Mouse (Mus musculus): Measurements from ENCODE around the gene Vsir. TPM values are rescaled to one million over a fixed set of nuclear protein-coding genes. Genes with fewer than 3 reads are reported as not detected.
A peak's percentile ranks its signal among the peaks of the same experiment; 100 is the strongest.

The Vsir gene
- polyA plus RNA-seq, 1 experiment from 2014 or later = 3.4 TPM

GRCm38 (mm10) chr10:60394936-60395335 lies 48.3 kb downstream of the Vsir start:
- Histone ChIP-seq H3K4me3 (no peak overlapping the region), H3K27me3 (no peaks in the 10 kb centered on the region), H3K27ac (no peak overlapping the region), H3K4me2 (no peak overlapping the region), H3K9me3 (no peaks in the 10 kb centered on the region), H3K4me1 (peaks cover 6% of the 10 kb centered on the region; the same call in 1 of the 2 replicates), H3K9ac (no peak overlapping the region), H3K36me3 (no peaks in the 10 kb centered on the region)
- WGBS = 84% methylated on average over 7 of the region's 7 CpGs
- ATAC-seq (ENCODE audit: insufficient number of reproducible peaks, low FRiP score, low TSS enrichment, low read depth) = no peak

DNA sequence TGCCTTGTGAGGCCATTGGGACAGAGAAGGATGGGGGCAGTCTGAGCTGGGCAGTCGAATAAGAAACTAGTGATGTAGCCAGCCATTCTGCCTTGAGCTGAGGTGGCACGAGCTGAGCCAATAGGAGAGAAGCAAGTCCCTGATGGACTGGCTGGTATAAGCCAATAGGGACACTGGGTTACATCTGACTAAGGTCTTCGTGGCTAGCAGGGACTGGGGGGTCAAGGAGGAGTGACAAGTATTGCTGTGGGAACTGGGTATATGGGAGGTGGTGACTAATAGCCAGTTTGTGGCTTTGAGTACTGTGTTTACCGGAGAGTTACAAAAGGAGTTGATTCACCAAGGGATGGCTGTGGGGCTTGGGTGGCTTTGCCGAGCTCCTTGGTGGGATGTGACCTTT lies 49.0 kb downstream of the Vsir start:
- Histone ChIP-seq H3K4me1 (peaks cover 13% of the 10 kb centered on the region), H3K4me3 (no peak overlapping the region), H3K4me2 (no peak overlapping the region), H3K9me3 (no peaks in the 10 kb centered on the region), H3K9ac (no peak overlapping the region), H3K36me3 (no peaks in the 10 kb centered on the region), H3K27ac (no peak overlapping the region), H3K27me3 (no peaks in the 10 kb centered on the region)
- ATAC-seq (ENCODE audit: insufficient number of reproducible peaks, low FRiP score, low TSS enrichment, low read depth) = no peak
- 69% methylated on average over 5 of the region's 5 CpGs for WGBS

GRCm38 (mm10) chr10:60398051-60398814 lies 51.6 kb downstream of the Vsir start:
- no peaks in the 10 kb centered on the region for H3K9me3 ChIP-seq
- no peaks in the 10 kb centered on the region for H3K36me3 ChIP-seq
- H3K9ac ChIP-seq = no peak overlapping the region
- ATAC-seq (ENCODE audit: insufficient number of reproducible peaks, low FRiP score, low TSS enrichment, low read depth) = no peak
- H3K27ac ChIP-seq = no peak overlapping the region
- no peak overlapping the region for H3K4me2 ChIP-seq
- peaks cover 21% of the 10 kb centered on the region for H3K4me1 ChIP-seq
- 88% methylated on average over 10 of the region's 10 CpGs for WGBS
- H3K4me3 ChIP-seq = no peak overlapping the region
- no peaks in the 10 kb centered on the region for H3K27me3 ChIP-seq

DNA sequence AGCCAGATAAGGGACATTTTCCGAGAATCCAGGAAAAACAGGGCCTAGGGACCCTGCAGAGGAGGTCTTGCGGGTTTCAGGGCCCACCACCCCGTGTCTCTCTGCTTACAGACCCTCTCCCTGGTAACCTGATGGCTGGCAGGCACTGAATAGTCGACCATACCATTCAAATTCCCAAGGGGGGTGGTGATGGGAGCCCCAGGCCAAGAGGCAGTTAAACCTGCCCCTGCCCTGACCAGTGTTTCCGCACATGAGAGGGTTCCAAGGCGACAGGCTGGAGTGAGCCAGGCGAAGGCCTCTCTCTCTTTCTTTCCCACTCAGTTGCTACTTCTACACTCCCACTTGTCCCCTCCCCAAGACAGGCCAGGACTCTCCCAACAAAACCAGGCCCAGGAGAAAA lies 52.8 kb downstream of the Vsir start, which contains the start of gene Gm17455:
TSS of gene Gm17455 (plus strand) at position 278 of the 400 bp plus-strand sequence.
- WGBS = 59% methylated on average over 7 of the region's 7 CpGs
- no peaks in the 10 kb centered on the region for H3K36me3 ChIP-seq
- H3K4me3 ChIP-seq = no peak within 1 kb of the TSS
- H3K9ac ChIP-seq = no peak within 1 kb of the TSS
- no peak for ATAC-seq (ENCODE audit: insufficient number of reproducible peaks, low FRiP score, low TSS enrichment, low read depth)
- no peaks in the 10 kb centered on the region for H3K27me3 ChIP-seq
- peaks cover 21% of the 10 kb centered on the region for H3K4me1 ChIP-seq
- no peaks in the 10 kb centered on the region for H3K9me3 ChIP-seq
- peak within 1 kb of the TSS; percentile 33; the same call in 1 of the 2 replicates for H3K27ac ChIP-seq
- no peak within 1 kb of the TSS for H3K4me2 ChIP-seq

DNA sequence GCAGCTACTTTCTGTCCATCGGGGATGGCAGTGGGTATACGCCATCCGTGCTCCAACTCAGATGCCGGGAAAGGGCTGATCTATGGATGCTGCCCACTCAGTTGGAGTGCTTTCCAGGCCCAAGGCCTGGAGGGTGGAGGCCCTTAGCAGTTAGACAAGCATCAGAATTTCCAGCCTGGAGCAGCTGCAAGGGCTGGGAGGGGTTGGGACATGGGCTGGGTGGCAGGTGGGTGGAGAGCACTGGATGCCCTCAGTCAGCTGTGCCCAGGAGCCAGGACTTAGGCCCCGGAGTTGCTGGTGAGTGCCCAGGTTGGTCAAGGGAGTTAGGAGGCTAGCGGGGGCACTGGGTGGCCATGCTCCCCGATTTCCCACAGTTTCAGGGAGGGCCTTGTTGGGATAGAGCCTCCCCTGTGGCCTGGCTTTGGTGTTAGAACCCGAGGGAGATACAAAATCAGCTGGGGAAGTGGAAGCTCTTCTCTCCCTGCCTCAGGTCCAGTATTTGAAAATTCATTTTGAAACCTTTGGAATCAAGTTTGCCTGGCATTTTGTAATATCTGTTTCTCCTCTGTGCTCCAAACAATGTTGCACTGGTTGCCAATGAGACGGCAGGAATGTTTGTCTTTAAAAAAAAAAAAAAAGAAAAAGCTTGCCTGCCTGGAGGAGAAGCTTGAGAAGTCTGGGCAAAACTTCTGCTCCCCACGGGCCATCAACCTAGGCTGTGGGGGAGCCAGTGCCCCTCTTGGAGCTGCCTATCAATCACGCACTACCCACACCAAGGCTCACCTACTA lies 54.0 kb downstream of the Vsir start:
- Histone ChIP-seq H3K9ac (no peak overlapping the region), H3K4me3 (no peak overlapping the region), H3K4me1 (peaks cover 26% of the 10 kb centered on the region), H3K36me3 (no peaks in the 10 kb centered on the region), H3K27ac (peak overlapping the region; percentile 33; the same call in 1 of the 2 replicates), H3K27me3 (no peaks in the 10 kb centered on the region), H3K4me2 (no peak overlapping the region), H3K9me3 (no peaks in the 10 kb centered on the region)
- WGBS = 74% methylated on average over 11 of the region's 11 CpGs
- peak; percentile 64; the same call in 1 of the 2 replicates for ATAC-seq (ENCODE audit: insufficient number of reproducible peaks, low FRiP score, low TSS enrichment, low read depth)

DNA sequence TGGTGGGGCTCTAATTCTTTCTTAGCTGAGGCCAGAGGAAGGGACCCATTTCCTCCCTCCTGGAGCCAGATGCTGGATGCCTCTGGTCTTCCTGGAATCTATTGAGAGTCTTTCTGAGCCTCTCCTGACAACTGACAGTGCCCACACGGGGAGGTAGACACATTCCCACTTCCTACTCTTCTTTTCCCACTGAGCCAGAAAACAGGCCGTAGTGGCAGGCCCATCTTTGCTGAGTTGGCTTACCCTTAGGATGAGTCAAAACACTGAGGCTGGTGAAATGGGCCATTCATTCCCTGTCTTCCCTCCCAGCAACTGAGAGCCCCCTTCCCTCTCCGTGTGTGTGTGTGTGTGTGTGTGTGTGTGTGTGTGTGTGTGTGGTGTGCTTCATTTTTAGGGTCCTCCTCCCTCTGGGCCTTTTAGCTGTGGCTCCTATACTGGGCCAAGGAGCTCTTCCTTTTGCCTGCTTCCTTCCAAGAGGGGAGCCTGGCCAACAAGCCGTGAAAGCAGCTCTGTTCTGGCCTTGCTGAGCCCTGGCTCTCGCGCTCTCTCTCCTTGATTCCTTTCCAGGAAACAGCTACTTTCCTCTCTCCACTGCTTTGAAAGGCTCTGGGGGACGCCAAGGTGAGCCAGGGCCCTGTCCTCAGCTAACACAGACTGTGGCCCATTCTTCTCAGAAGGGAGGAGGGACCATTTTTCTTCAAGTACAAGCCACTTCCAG lies 59.0 kb downstream of the Vsir start:
- H3K36me3 ChIP-seq = no peaks in the 10 kb centered on the region
- peak; percentile 65; the same call in 1 of the 2 replicates for ATAC-seq (ENCODE audit: insufficient number of reproducible peaks, low FRiP score, low TSS enrichment, low read depth)
- no peak overlapping the region for H3K4me2 ChIP-seq
- H3K9ac ChIP-seq = no peak overlapping the region
- peak overlapping the region; percentile 78 for H3K27ac ChIP-seq
- 37% methylated on average over 7 of the region's 7 CpGs for WGBS
- H3K4me3 ChIP-seq = no peak overlapping the region
- H3K9me3 ChIP-seq = no peaks in the 10 kb centered on the region
- H3K27me3 ChIP-seq = peaks cover 4% of the 10 kb centered on the region; the same call in 1 of the 2 replicates
- peaks cover 22% of the 10 kb centered on the region for H3K4me1 ChIP-seq

- Histone ChIP-seq H3K36me3 (no peaks in the 10 kb centered on the region), H3K4me2 (no peak overlapping the region), H3K4me1 (peaks cover 15% of the 10 kb centered on the region), H3K4me3 (no peak overlapping the region), H3K27me3 (peaks cover 5% of the 10 kb centered on the region; the same call in 1 of the 2 replicates), H3K9ac (no peak overlapping the region), H3K9me3 (no peaks in the 10 kb centered on the region), H3K27ac (no peak overlapping the region)
- no peak for ATAC-seq (ENCODE audit: insufficient number of reproducible peaks, low FRiP score, low TSS enrichment, low read depth)
- 2% methylated on average over 5 of the region's 5 CpGs for WGBS
Measured at GRCm38 (mm10) chr10:60407831-60408230, 61.2 kb downstream of the Vsir start.

- ATAC-seq (ENCODE audit: insufficient number of reproducible peaks, low FRiP score, low TSS enrichment, low read depth) = no peak
- H3K4me1 ChIP-seq = 0 out of 2 replicates have a peak, but pooled peaks cover 4% of the 10 kb centered on the region
- H3K9ac ChIP-seq = no peak overlapping the region
- 22% methylated on average over 5 of the region's 5 CpGs for WGBS
- no peak overlapping the region for H3K27ac ChIP-seq
- H3K27me3 ChIP-seq = peaks cover 13% of the 10 kb centered on the region
- H3K4me3 ChIP-seq = no peak overlapping the region
- H3K9me3 ChIP-seq = no peaks in the 10 kb centered on the region
- no peak overlapping the region for H3K4me2 ChIP-seq
- no peaks in the 10 kb centered on the region for H3K36me3 ChIP-seq
Measured at GRCm38 (mm10) chr10:60411794-60412193, 65.1 kb downstream of the Vsir start.

DNA sequence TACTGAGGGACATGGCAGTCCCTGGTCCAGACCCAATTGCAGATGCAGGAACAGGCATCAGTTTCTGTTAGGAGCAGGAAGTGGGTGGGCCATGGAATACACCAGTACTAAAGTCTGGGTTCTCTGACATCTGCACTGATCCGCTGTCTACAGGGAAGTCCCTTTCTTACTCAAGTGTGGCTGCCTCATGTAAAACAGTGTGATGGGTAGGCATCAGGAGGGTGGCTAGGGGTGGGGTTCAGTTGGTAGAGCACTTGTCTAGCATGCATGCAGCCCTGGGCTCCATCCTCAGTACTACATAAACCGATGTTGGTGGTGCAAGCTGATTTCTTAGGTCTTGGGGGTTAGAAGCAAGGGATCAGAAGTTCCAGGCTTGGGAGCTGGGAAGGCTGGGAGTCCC lies 67.1 kb downstream of the Vsir start:
- no peak for ATAC-seq (ENCODE audit: insufficient number of reproducible peaks, low FRiP score, low TSS enrichment, low read depth)
- H3K4me2 ChIP-seq = no peak overlapping the region
- H3K36me3 ChIP-seq = no peaks in the 10 kb centered on the region
- H3K9me3 ChIP-seq = no peaks in the 10 kb centered on the region
- H3K27ac ChIP-seq = no peak overlapping the region
- no peak overlapping the region for H3K9ac ChIP-seq
- H3K27me3 ChIP-seq = peaks cover 13% of the 10 kb centered on the region
- no peak overlapping the region for H3K4me3 ChIP-seq
- WGBS = 86% methylated on average over 2 of the region's 2 CpGs
- no peaks in the 10 kb centered on the region for H3K4me1 ChIP-seq

DNA sequence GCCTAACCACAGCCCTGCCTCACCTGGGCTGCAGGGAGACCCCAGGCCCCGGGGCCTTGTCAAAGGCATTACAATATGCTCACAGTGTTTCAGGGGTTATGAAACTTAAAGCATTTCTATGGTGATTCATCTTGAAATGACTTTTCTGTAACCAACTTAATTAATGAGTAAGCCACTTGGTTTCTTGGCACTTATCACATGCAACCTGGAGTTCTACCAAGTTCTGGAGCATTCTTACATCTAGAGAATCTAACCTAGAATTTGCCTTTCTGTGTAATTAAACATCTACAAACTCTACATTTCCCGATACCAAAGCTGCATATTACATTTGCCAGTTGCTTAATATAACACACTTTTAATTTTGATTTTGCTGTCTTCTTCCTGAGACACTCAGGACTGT lies 70.4 kb downstream of the Vsir start:
- Histone ChIP-seq H3K4me2 (no peak overlapping the region), H3K36me3 (no peaks in the 10 kb centered on the region), H3K4me1 (no peaks in the 10 kb centered on the region), H3K4me3 (no peak overlapping the region), H3K27me3 (peaks cover 8% of the 10 kb centered on the region), H3K27ac (no peak overlapping the region), H3K9me3 (no peaks in the 10 kb centered on the region), H3K9ac (no peak overlapping the region)
- no peak for ATAC-seq (ENCODE audit: insufficient number of reproducible peaks, low FRiP score, low TSS enrichment, low read depth)
- 77% methylated on average over 2 of the region's 2 CpGs for WGBS

DNA sequence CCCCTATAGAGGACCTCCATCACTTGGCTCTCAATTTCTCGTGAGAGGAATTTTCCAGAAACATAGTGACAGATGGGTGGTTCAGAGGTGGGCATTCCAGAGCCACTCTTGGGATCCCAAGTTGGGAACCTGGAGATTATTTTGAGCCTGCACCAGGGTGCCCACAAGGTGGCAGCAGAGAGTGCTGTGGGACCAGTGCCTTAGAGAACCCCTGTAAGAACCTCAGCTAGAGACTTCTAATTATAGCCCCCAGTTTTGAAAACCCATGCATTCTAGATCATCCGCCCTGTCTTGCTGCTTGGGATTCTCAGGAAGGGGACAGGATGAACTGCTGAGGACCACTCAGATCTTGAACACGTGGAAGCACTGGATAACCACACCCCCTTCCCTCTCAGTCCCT lies 71.5 kb downstream of the Vsir start:
- Histone ChIP-seq H3K4me2 (no peak overlapping the region), H3K27me3 (peaks cover 8% of the 10 kb centered on the region), H3K4me3 (no peak overlapping the region), H3K9me3 (no peaks in the 10 kb centered on the region), H3K9ac (no peak overlapping the region), H3K27ac (no peak overlapping the region), H3K4me1 (no peaks in the 10 kb centered on the region), H3K36me3 (no peaks in the 10 kb centered on the region)
- no peak for ATAC-seq (ENCODE audit: insufficient number of reproducible peaks, low FRiP score, low TSS enrichment, low read depth)
- WGBS = 11% methylated on average over 3 of the region's 3 CpGs
